Mouse (Mus musculus): ENCODE data around the gene Zfp747. TPM values are rescaled to one million over a fixed set of nuclear protein-coding genes. Genes with fewer than 3 reads are reported as not detected.

The Zfp747 gene
- 1.0 TPM for polyA plus RNA-seq (2014; fragmentation: Illumina TruSeq; extraction: RNeasy Lipid Tissue Mini Kit (QIAGEN cat#74804); ENCODE audit: low read depth, low replicate concordance)

GRCm38 (mm10) chr7:127375271-127376245 lies at the start of gene Zfp747:
TSS of gene Zfp747 (minus strand) at chr7:127376050.

GRCm38 (mm10) chr7:127421388-127422191 lies 45.7 kb upstream of the Zfp747 start, which contains the start of gene Zfp688:
TSS of gene Zfp688 (minus strand) at chr7:127422068.

GRCm38 (mm10) chr7:127406002-127406987 lies 30.4 kb upstream of the Zfp747 start, which contains the start of gene Zfp764:
TSS of gene Zfp764 (minus strand) at chr7:127406822.

GRCm38 (mm10) chr7:127393157-127393943 lies 17.5 kb upstream of the Zfp747 start, which contains the start of gene E430018J23Rik:
TSS of gene E430018J23Rik (minus strand) at chr7:127393629.

GRCm38 (mm10) chr7:127386641-127387392 lies 11.0 kb upstream of the Zfp747 start, which contains the start of gene 9130019O22Rik:
TSS of gene 9130019O22Rik (minus strand) at chr7:127387166.

GRCm38 (mm10) chr7:127345512-127346325 lies 30.1 kb downstream of the Zfp747 start, which contains the start of gene Zfp768:
TSS of gene Zfp768 (minus strand) at chr7:127345589.

Other genes with a start within 250 kb of the Zfp747 start
- gene Spn, start 238.2 kb downstream of the Zfp747 start, polyA plus RNA-seq (2014; fragmentation: Illumina TruSeq; extraction: RNeasy Lipid Tissue Mini Kit (QIAGEN cat#74804); ENCODE audit: low read depth, low replicate concordance): 0.13 TPM
- 7.0 TPM for gene Cd2bp2, start 180.0 kb downstream of the Zfp747 start, polyA plus RNA-seq (2014; fragmentation: Illumina TruSeq; extraction: RNeasy Lipid Tissue Mini Kit (QIAGEN cat#74804); ENCODE audit: low read depth, low replicate concordance)
- 2.4 TPM for gene Tbc1d10b, start 167.6 kb downstream of the Zfp747 start, polyA plus RNA-seq (2014; fragmentation: Illumina TruSeq; extraction: RNeasy Lipid Tissue Mini Kit (QIAGEN cat#74804); ENCODE audit: low read depth, low replicate concordance)
- gene Mylpf, start 167.2 kb downstream of the Zfp747 start, polyA plus RNA-seq (2014; fragmentation: Illumina TruSeq; extraction: RNeasy Lipid Tissue Mini Kit (QIAGEN cat#74804); ENCODE audit: low read depth, low replicate concordance): not detected
- 0.50 TPM for gene Zfp553, start 143.0 kb downstream of the Zfp747 start, polyA plus RNA-seq (2014; fragmentation: Illumina TruSeq; extraction: RNeasy Lipid Tissue Mini Kit (QIAGEN cat#74804); ENCODE audit: low read depth, low replicate concordance)
- gene Sept1, start 142.9 kb downstream of the Zfp747 start, polyA plus RNA-seq (2014; fragmentation: Illumina TruSeq; extraction: RNeasy Lipid Tissue Mini Kit (QIAGEN cat#74804); ENCODE audit: low read depth, low replicate concordance): not detected
- gene Zfp771, start 131.8 kb downstream of the Zfp747 start, polyA plus RNA-seq (2014; fragmentation: Illumina TruSeq; extraction: RNeasy Lipid Tissue Mini Kit (QIAGEN cat#74804); ENCODE audit: low read depth, low replicate concordance): not detected
- 2.3 TPM for gene Dctpp1, start 115.3 kb downstream of the Zfp747 start, polyA plus RNA-seq (2014; fragmentation: Illumina TruSeq; extraction: RNeasy Lipid Tissue Mini Kit (QIAGEN cat#74804); ENCODE audit: low read depth, low replicate concordance)
- gene Sephs2, start 102.0 kb downstream of the Zfp747 start, polyA plus RNA-seq (2014; fragmentation: Illumina TruSeq; extraction: RNeasy Lipid Tissue Mini Kit (QIAGEN cat#74804); ENCODE audit: low read depth, low replicate concordance): 507 TPM
- gene Itgal, start 79.8 kb downstream of the Zfp747 start, polyA plus RNA-seq (2014; fragmentation: Illumina TruSeq; extraction: RNeasy Lipid Tissue Mini Kit (QIAGEN cat#74804); ENCODE audit: low read depth, low replicate concordance): 2.2 TPM
- gene Zfp768, start 30.5 kb downstream of the Zfp747 start, polyA plus RNA-seq (2014; fragmentation: Illumina TruSeq; extraction: RNeasy Lipid Tissue Mini Kit (QIAGEN cat#74804); ENCODE audit: low read depth, low replicate concordance): 2.7 TPM
- 0.61 TPM for gene 9130019O22Rik, start 11.1 kb upstream of the Zfp747 start, polyA plus RNA-seq (2014; fragmentation: Illumina TruSeq; extraction: RNeasy Lipid Tissue Mini Kit (QIAGEN cat#74804); ENCODE audit: low read depth, low replicate concordance)
- 0.42 TPM for gene E430018J23Rik, start 17.6 kb upstream of the Zfp747 start, polyA plus RNA-seq (2014; fragmentation: Illumina TruSeq; extraction: RNeasy Lipid Tissue Mini Kit (QIAGEN cat#74804); ENCODE audit: low read depth, low replicate concordance)
- 0.77 TPM for gene Zfp764, start 30.8 kb upstream of the Zfp747 start, polyA plus RNA-seq (2014; fragmentation: Illumina TruSeq; extraction: RNeasy Lipid Tissue Mini Kit (QIAGEN cat#74804); ENCODE audit: low read depth, low replicate concordance)
- 1.4 TPM for gene Zfp688, start 46.0 kb upstream of the Zfp747 start, polyA plus RNA-seq (2014; fragmentation: Illumina TruSeq; extraction: RNeasy Lipid Tissue Mini Kit (QIAGEN cat#74804); ENCODE audit: low read depth, low replicate concordance)
- 0.48 TPM for gene Zfp689, start 73.1 kb upstream of the Zfp747 start, polyA plus RNA-seq (2014; fragmentation: Illumina TruSeq; extraction: RNeasy Lipid Tissue Mini Kit (QIAGEN cat#74804); ENCODE audit: low read depth, low replicate concordance)
- 10.5 TPM for gene Prr14, start 83.6 kb upstream of the Zfp747 start, polyA plus RNA-seq (2014; fragmentation: Illumina TruSeq; extraction: RNeasy Lipid Tissue Mini Kit (QIAGEN cat#74804); ENCODE audit: low read depth, low replicate concordance)
- 5.4 TPM for gene Fbrs, start 103.1 kb upstream of the Zfp747 start, polyA plus RNA-seq (2014; fragmentation: Illumina TruSeq; extraction: RNeasy Lipid Tissue Mini Kit (QIAGEN cat#74804); ENCODE audit: low read depth, low replicate concordance)
- 1.8 TPM for gene Srcap, start 135.9 kb upstream of the Zfp747 start, polyA plus RNA-seq (2014; fragmentation: Illumina TruSeq; extraction: RNeasy Lipid Tissue Mini Kit (QIAGEN cat#74804); ENCODE audit: low read depth, low replicate concordance)
- gene Gm42715, start 143.5 kb upstream of the Zfp747 start, polyA plus RNA-seq (2014; fragmentation: Illumina TruSeq; extraction: RNeasy Lipid Tissue Mini Kit (QIAGEN cat#74804); ENCODE audit: low read depth, low replicate concordance): 3.5 TPM
- not detected for gene Tmem265, start 185.3 kb upstream of the Zfp747 start, polyA plus RNA-seq (2014; fragmentation: Illumina TruSeq; extraction: RNeasy Lipid Tissue Mini Kit (QIAGEN cat#74804); ENCODE audit: low read depth, low replicate concordance)
- gene Phkg2, start 197.3 kb upstream of the Zfp747 start, polyA plus RNA-seq (2014; fragmentation: Illumina TruSeq; extraction: RNeasy Lipid Tissue Mini Kit (QIAGEN cat#74804); ENCODE audit: low read depth, low replicate concordance): 17.5 TPM
- not detected for gene Ccdc189, start 212.5 kb upstream of the Zfp747 start, polyA plus RNA-seq (2014; fragmentation: Illumina TruSeq; extraction: RNeasy Lipid Tissue Mini Kit (QIAGEN cat#74804); ENCODE audit: low read depth, low replicate concordance)
- gene Rnf40, start 212.7 kb upstream of the Zfp747 start, polyA plus RNA-seq (2014; fragmentation: Illumina TruSeq; extraction: RNeasy Lipid Tissue Mini Kit (QIAGEN cat#74804); ENCODE audit: low read depth, low replicate concordance): 1.8 TPM
- 3.5 TPM for gene Zfp629, start 239.7 kb upstream of the Zfp747 start, polyA plus RNA-seq (2014; fragmentation: Illumina TruSeq; extraction: RNeasy Lipid Tissue Mini Kit (QIAGEN cat#74804); ENCODE audit: low read depth, low replicate concordance)

Data from liver, adult 10 weeks (tissue).